Mouse (Mus musculus) right cerebral cortex, postnatal 4 days (tissue): ENCODE measurements around the gene Neo1.
A peak's percentile ranks its signal among the peaks of the same experiment; 100 is the strongest.
"Not testable (repeated sequence)": the region's sequence is repeated elsewhere in the genome, so short reads cannot be mapped to it uniquely, and the experiment has no call there.

ENCODE experiments used
- DNase-seq: peaks from one replicate; pipeline ENCODE4 v3.0.0-alpha.2; 2022

Neo1 gene

DNA sequence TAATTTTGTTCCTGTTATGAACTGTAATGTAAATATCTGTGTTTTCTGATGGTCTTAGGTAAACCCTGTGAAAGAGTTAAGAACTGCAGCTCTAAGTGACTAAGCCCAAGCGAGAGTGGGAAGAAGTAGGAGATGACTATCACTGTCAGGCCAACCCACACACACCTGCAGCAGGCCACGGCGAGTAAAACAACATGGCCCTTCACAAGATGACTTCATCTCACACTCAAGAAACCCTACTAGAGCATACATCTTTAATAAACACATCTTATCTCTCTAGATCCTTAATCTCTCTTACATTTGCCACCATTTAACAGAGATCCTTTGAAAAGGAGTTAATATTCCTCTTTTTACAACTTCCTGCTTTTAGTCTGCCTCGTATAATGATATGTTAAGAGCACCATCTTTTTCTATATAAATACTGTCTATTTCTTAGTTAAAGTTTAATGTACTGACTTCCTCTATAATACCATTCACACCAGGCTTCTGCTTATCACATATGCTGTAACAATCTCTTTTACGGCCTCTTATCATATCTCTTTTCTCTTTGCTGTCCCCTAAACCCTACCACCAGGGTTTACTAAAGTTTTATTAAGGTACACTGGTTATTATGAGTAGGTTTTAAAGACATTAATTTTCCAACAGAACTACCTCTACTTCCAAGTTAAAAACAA lies 46.8 kb downstream of the Neo1 start:
- no peak for DNase-seq

DNA sequence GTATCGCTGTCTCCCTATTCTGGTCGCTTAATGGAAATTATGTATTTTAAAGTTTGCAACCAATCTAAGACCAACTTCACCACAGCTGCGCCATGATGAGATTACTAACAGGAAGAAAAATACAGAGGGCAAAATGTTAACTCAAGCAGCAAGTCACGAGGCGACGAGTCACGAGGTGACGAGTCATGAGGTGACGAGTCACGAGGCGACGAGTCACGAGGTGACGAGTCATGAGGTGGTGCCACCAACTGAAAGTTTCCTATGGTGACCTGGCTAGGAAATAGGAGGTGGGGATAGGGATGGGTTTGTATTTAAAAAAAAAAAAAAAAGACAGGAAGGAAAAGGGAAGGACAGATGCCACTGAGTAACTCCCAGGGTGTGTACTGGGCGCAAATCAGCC lies 57.2 kb downstream of the Neo1 start:
- DNase-seq, result no peak

DNA sequence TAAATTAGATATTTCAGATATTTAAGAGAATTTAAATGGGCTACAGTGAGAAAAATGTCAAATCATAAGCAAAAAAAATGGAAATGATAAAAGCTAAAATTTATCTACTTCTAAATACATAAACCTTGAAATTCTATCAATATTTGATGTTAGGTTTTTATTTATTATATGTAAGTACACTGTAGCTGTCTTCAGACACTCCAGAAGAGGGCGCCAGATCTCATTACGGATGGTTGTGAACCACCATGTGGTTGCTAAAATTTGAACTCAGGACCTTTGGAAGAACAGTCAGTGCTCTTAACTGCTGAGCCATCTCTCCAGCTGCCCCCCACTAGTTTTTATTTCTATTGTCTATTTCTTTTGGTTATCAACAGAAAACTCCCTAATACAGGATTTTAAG lies 65.1 kb downstream of the Neo1 start:
- DNase-seq, result not testable (repeated sequence)

DNA sequence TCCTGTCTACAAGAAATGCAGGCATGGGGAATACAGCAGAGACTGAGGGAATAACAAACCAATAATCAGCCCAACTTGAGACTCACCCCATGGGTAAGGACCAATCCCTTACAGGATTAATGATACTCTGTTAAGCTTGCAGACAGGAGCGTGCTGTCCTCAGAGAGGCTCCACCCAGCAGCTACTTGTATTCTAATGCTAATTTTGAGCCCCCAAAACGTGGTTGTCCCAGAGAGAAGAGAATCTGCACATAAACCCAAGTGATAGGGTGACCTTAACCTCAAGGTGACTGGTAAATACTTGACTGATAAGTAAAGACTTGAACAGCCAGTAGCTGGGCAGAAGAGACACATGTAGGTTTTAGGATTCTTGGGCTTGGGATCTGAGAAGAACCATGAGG lies 68.9 kb downstream of the Neo1 start:
- no peak for DNase-seq

DNA sequence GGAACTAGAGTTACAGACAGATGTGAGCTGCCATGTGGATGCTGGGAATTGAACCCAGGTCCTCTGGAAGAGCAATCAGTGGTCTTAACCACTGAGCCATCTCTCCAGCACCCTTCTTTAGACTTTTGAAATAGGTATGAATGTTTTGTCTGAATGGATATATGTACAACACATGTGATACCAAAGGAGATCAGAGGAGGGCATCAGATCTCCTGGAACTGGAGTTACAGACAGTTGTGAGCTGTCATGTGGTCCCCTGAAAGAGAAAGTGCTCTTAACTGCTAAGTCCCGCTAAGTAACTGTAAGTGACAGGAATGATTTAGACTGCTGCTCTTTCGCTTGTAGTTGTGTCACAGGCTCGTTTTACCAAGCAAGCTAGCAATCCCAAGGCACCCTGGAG lies 80.7 kb downstream of the Neo1 start:
- DNase-seq, result no peak

DNA sequence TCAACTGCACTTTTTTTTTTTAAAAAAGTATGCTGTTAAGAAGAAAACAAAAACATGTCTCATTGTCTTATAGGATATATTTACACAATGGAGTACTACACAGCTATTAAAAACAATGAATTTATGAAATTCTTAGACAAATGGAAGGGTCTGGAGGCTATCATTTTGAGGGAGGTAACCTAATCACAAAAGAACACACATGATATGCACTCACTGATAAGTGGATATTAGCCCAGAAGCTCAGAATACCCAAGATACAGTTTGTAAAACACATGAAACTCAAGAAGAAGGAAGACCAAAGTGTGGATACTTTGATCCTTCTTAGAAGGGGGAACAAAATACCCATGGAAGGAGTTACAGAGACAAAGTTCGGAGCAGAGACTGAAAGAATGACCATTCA lies 90.3 kb downstream of the Neo1 start:
- DNase-seq, result not testable (repeated sequence)

DNA sequence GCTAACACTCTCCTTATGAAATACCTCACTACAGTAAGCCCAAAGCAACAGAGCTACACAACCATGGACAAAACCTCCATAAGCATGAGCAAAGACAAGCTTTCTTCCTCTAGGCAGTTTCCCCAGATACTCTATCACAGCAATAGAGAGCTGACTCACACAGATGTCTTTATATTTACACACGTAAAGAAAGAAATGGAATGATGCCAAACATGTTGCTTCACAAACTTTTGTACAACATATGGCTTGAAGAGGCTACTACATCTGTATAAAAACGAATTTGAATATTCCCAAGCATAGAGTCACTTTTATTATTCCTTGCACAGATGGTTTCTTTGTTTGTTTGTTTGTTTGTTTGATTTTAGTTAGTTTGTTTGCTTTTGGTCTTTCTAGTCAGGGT lies 101.5 kb downstream of the Neo1 start:
- DNase-seq, result no peak

DNA sequence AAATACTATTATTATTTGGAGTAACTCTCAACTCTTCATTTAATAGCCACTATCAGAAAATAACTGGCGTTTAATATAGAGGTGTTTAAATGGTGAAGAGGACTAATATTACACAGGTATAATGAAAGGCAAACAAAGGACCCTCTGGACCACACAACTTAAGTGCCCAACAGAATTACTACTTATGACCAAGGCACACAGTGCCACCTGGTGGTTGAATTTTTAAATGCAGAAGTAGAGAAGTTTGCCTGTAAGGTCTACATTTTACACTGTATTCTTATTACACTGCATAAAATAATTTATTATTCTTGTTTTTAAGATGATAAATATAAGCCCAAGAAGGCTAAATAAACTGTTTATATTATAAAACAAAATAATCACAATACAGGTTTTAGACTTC lies 108.1 kb downstream of the Neo1 start:
- peak; percentile 15 for DNase-seq

DNA sequence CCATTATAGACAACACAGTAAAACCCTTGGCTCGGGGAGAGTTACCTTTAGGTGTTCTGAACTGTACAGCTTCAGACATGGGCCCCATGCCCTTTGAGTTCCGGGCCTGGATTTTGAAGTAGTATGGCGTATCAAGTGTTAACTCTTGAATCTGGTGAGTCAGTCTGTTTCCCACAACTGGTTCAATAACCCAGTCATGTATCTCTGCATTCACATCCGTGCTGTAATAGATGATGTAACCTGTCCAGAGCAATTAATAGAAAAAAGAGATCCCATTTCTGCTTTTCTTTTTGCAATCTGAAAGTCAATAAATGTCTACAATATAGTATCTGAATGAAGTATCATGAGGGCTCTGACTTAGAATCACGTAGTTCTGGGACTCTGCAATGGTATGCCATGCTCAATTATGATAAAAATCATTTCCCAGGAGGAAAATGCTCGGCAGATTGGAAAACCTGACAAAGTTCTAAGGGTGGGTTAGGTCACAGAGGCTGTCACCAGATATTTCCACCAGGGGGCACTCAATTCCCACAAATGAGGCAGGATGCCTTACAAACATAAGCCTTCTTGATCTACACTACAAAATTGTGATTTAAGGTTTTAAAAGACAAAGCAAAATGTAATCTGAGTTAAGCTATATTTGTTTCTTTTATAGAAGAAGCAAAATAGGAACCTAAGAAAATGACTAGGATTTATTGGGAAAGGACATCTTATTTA lies 133.2 kb downstream of the Neo1 start:
- peak; percentile 51 for DNase-seq

DNA sequence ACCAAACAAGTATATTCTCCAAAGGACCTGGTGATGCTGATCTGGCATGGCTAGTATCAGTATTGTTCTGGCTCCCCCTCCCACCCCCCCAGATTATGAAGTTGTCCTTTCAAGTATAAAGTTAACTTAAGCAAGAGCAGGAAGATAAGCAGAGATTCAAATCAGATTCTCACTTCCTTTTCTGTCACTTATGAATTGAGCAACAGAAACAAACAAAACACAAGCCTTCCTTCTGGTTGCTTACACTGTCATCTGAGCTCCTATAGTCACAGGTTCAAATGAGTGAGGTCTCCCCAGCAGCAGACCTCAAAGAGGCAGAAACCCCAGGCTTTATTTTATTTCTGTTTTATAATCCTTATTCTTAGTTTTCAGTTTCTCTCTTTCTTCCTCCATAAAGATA lies 136.6 kb downstream of the Neo1 start:
- no peak for DNase-seq

DNA sequence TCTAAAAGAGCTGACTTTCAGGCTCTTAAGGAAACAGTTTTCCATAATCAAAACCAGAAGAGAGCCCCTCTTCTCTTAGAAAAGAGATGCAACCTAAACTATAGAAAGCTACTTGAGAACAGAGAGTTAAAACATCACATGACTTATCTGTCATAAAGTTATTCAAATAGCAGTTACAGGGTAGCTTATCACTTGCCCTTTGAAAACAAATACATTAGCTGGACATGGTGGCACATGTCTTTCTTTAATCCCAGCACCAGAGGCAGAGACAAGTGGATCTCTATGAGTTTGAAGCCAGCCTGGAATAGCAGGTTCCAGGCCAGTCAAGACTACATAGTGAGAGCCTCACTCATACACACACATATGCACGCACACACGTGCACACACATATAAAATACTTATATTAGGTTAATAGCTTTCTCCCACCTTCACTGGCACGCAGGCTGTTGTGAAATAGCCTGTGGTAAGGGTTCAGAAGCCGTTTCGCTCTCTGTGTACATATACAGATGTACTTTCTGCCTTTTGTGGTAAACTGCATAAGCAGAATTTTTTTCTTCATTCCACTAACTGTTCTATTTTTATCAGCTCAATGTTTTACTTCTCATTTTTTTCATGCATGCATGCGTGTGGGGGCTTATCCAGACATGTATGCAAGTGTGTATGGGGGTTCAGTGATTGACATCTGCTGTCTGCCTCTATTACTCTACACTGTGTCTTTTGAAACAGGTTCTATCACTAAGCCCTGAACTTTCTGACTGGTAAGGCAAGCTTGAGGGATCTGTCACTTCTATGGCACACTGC lies 144.2 kb downstream of the Neo1 start:
- no peak for DNase-seq

DNA sequence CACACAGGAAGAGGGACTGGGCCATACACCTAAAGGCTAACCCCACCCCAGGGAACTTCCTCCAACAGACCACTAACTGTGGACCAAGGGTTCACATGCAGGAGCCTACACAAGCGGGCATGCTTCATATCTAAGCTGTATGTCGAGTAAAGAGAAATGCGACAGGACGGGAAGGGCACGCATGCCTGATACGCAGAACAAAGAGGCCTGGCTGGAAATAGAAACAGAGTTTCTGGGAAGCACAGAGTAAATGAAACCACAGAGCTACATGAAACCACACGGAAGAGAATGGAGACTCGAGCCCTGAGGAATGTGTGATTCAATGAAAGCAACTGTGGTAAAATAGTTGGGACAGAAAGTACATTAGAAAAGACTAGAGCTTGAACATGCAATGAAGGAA lies 145.3 kb downstream of the Neo1 start:
- DNase-seq, result no peak

DNA sequence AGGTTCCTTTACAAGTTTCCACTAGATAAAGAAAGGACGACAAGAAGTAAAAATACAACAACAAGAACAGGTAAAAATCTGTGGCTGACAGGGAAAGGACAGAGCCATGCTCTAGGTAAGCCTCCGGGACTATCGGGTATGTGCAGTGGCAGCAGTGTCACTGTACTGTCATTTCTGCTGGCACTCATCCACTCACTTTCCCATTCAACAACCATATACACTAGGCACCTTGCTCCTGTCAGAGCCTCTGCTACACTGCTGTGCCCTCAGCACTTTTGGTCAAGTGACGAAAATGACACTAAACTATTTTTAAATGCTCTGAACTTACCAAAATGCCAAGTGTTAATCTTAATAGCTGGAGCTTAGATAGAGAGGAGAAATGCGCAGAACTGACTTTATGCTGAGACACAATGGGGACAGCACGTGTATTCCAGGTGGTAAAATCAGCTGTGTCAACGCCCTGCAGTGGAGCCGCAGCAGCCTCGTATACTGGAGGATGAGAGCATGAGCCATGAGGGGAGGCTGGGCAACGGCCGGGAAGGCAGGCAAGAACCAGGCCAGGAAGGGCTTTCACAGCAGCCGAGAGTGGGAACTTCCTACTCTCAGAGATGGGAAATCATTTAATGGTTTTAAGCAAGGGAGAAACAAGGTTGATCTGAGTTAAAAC lies 146.3 kb downstream of the Neo1 start:
- DNase-seq, result no peak

DNA sequence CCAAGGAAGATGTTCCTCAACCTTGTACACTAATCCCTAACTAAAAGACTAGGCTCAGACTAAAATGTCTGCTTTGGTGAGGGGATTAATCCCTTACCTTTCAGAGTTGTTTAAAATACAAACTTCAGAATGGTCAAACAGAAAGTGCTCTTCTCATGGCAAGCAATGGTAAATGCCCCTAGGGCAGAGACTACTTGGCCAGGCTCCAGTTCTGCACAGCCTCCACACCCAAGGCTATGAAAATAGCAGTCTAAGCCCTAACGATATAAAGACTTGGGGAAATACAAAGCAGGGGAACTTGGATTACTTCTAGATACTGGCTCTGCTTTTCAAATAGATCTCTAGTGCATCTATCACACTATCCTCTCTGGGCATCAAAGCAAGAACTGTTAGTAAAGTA lies 153.6 kb downstream of the Neo1 start:
- DNase-seq, result no peak

DNA sequence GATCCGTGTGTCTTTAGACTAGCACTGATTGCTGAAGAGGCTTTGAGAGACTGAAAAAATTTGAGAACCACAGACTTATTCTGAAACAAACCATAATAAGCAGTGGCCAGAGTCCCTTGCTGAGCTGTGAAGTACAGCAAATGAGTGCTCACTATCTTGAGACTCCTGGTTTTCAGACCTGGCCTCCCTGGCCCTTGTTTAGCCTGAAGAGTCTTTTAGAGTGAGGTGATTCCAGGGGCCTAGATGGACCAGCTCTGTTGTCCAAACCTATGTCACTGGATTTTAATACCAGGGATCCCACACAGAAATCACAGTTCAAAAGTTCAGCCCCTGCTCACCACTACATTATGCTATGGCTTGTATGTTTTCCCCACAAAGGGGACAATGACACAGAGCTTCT lies 156.4 kb downstream of the Neo1 start:
- no peak for DNase-seq

DNA sequence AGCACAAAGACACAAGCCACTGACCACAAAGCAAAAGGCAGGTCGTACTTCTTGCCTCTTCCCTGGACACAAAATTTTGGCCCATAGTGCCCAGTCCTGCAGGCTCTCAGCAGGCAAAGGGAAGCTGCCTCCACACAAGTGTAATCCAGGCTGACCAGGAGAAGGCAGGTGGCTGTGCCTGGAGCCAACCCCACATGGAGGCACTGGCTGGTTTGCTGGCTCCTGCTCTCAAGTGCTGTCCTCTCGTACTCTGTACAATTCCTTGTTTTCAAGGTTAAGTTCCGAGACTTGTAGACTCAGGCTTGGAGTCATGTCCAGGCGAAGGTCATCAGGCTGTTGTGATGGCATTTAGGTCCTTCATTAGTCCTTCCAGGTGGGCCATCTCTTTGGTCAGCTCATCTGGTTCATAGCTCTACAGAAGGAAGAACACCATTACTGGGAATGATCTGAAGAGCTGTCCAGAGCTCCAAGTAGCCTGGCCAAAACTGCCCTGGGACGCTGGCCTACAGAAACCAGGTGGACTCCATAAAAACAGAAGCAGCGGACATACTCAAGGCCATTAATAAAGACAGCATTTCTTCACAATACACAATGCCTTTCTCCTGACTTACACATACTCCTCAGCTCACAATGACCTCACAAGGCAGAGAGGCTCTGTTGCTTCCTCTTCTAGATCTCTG lies 159.2 kb downstream of the Neo1 start:
- no peak for DNase-seq

DNA sequence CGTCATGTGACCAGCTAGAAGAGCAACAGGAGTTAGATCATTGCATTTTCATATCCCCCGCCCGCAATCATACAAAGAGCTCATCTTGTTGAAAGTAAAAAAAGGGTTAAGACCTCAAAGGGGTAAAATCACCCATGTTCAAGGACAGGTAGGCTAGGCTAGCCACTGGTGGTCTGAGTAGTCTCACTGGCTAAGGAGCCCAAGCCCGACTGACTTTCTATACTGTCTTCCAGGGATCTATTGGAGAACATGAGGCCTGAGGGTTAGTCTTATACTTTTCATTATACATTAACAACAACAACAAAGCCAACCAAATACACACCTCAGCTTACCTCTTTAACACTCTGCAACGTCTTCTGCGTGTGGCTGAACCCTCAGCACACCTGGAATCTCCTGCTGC lies 160.8 kb downstream of the Neo1 start:
- no peak for DNase-seq

DNA sequence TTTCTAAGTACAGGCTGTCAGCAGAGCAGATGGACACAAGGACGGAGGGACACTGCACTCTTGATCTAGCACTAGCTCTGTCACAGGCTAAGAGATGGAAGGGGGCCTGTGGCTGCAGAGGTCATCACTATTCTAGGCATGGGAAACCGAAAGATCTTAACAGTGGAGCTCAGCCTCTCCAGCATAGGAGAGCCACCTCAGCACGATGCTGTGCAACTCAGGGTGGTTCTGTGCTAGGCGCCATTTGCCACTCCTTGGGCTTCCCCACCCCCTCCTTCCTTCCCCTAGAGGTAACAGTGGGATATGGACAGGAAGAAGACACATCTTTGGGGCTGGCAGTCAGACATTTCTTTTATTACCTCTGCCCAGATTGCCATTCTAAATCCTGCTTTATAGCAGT lies 161.9 kb downstream of the Neo1 start:
- no peak for DNase-seq

DNA sequence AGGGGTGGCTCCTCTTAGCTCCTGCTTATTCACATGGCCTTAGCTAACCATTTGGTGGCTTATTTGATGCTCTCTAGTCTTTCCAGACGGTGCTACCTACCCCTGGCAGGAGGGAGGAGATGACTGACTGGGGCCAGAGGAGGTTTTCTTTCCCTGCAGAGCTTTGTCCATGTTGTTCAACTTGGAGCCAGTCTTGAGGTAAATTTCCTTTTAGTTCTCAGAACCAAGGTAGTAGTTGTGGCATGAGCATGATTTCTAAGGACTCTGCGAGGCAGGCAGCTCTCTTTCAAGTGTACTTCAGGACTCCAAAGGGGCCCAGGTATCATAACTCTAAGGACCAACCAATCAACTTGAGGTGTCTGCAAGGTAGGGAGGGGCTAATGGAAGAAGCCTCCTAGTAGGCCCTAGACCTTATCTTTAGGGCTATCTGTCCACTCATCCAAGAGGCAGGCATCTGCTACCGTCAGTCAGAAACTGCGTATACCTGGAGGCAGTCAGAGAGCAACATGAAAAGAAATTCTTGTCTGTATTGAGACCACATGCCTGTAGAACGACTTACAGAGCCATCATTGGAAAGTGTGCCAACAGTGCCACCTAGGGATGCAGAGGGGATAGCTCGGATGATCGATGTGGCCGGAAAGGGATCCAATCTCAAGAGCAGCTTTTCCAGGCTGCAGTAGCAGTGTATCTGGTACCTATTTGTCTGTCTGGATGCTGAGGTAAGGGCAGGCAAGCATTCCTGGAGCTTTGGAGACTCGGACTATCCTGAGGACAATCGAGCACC lies 162.5 kb downstream of the Neo1 start:
- peak; percentile 67 for DNase-seq

DNA sequence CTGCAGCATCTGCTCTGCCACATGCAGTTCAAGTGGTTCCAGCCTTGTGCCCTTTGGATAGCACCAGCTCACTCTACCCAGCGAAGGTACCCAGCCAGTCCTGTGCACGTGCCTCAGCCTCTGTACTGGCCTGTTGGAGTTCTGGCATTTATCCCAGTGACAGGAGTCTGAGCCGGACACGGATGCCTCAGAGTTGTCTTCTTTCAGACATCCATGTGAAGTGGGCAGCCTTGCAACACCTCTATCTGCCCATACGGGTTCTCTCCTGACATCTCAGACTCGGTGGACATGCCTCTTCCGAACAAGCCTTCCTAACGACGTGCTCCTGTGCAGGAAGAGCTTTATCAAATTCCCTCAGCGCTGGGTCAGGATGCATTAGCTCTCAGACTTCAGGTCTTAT lies 165.1 kb downstream of the Neo1 start:
- no peak for DNase-seq

DNA sequence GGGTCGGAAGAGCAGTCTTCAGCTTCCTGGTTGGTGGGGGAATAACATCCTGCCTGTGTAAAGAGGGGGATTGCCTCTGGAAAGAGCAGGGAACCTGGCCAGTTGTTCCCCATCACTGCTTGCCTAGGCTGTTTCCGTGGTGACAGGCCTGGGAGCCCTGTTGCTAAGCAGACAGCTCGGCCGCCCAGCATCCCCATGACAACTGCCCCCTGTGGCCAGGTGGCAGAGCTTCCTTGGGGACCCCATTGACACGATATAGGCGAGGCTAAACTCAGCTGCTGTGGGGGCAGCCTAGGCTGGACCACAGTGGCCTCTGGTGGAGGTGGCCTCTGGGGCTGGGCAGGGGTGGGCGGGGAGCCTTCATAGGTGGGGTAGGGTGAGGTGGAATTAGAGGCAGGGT lies 172.4 kb downstream of the Neo1 start:
- DNase-seq, result peak; percentile 32

DNA sequence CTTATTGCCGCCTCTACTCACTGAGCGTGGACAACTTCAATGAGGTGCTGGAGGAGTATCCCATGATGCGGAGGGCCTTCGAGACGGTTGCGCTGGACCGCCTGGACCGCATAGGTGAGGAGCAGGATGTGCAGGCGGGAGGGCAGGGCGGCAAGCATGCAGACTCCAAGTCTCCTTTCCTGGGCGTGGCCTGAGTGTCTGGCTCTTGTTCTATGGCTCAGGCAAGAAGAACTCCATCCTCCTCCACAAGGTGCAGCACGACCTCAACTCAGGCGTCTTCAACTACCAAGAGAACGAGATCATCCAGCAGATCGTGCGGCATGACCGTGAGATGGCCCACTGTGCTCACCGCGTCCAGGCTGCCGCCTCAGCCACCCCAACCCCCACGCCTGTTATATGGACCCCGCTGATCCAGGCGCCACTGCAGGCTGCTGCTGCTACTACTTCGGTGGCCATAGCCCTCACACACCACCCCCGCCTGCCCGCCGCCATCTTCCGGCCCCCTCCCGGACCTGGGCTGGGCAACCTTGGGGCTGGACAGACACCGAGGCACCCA lies 177.1 kb downstream of the Neo1 start:
- DNase-seq, result no peak
